Mouse (Mus musculus) spleen, postnatal 10 days (tissue): Measurements from ENCODE around the gene Pou2f2.
"Not testable (repeated sequence)": the region's sequence is repeated elsewhere in the genome, so short reads cannot be mapped to it uniquely, and the experiment has no call there.

Source experiments
- DNase-seq, 2 experiments: peaks; one replicate each; pipeline ENCODE4 v3.0.0; 2021 to 2022; ENCODE audit warnings: low spot score in 2 of 2

Pou2f2 gene

DNA sequence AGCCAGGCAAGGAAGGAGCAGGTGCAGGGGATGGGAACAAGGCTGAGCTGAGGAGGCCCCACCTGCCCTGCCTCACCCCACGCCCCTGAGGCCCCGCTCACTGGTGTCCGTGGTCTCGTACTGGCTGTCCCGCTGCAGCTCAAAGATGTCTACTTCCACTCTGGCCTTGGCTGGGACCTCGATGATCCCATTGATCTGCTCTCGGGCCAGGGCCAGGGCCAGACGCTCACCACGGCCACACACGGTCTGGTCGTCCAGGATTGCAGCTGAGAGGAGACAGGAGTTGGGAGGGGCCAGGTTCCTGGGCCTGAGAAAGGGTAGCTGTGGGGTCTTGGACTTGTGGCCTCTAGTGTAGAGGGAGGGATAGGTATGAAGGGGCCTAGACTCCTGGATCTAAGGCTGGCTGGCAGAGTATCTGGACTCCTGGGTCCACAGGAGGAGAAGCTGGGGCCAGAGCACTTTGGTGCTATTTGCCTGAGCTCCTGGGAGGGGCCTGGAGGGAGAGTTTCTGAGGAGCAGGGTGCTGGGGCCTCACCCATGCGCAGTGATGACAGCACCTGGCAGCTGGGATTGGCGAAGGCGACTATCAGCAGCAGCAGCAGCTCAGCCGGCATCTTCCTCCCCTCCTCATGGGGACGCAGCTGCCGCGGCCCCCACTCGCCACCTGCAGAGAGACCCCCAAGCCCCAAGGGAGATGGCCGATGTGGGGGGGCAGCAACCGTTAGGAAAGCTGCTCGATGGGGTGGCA, 111.4 kb downstream of the Pou2f2 start:
- no peak for DNase-seq

DNA sequence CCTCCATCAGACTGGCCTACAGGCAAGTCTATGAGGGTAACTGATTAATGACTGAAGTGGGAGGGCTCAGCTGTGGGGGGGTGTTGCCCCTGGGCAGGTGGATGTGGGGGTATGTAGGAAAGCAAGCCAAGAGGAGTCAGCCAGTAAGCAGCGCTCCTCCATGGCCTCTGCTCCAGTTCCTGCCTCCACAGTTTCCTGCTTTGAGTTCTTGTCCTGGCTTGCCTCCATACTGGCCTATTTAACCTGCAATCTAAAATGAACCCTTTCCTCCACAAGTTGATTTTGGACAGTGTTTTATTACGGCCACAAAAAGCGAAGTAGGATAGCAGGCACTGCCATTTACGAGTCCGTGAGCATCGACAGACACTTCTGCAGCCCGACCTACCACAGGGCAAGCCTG, 112.2 kb downstream of the Pou2f2 start:
- no peak for DNase-seq

DNA sequence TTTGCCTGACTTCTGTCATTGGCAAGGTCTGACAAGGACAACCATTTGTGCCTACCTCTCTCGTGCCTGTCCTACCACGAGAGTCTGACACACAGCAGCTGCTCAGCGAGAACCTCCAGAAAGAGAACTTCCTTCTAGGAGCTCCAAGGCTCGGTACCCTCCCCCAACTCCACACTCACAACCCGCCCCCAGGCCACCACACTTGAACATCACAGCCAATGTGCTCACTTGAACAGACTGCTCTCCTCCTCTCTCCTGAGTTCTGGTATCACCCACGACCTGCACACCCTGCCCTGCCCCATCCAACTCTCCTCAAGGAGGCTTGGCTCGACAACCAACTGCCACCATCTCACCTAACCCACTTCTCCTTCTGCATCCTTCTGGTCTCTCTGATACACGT, 115.6 kb downstream of the Pou2f2 start:
- no peak for DNase-seq

DNA sequence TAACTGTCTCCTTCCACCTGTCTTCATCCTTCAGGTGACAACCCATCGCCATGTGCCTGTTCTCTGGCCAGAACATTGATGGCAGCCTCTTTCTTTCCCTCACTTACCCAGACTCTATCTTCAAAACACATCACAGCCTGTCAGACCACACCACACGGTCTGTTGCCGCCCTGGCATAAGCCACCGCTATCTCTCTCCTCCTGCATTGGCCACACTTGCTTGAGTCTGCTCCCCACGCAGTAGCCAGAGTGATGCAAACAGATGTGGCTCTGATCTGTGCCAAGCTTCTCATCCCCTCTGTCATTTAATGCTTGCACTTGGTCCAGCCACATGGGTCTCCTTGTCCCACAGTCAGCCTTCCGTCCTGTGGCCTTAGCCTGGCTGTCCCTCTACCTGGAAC, 116.2 kb downstream of the Pou2f2 start:
- no peak for DNase-seq

GRCm38 (mm10) chr7:25058836-25059235, 120.7 kb downstream of the Pou2f2 start:
- no peak for DNase-seq

DNA sequence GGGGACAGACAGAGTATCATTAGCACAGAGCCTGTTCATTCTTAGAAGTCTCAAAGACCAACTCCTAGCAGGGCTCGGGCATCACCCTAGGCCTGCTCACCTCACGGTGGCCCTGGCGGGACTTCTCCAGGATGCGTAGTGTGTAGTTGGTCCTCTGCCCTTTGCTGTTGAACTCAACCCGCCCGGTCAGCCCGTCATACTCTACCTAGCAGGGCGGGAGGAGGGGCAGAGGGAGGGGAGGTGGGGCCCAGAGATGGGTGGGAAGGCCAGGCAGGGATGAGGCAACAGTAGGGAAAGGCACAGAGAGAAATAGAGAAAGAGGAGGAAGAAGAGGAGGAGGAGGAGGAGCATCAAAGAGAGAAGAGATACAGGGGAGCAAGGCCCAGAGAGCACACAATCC, 121.1 kb downstream of the Pou2f2 start:
- DNase-seq = no peak

GRCm38 (mm10) chr7:25057888-25058287, 121.6 kb downstream of the Pou2f2 start:
- DNase-seq = no peak

DNA sequence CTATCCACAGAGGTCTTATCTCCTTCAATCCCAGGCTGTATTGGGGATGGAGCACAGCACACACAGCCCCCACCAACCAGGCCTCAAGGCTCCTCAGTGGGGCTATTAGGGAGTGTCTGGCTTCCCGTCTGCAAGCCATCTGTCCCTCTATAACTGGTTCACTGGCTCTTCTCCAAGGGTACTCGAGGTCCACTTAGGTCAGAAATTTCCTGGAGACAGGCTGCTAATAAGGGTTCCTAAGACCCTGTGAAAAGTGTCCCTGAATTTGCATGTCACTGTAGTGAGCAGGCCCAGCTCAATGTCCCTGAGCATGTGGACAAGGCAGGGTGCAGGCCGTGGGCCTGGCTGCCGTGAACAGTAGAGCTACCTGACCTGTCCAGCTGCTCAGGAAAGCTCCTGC, 122.6 kb downstream of the Pou2f2 start:
- DNase-seq = no peak

DNA sequence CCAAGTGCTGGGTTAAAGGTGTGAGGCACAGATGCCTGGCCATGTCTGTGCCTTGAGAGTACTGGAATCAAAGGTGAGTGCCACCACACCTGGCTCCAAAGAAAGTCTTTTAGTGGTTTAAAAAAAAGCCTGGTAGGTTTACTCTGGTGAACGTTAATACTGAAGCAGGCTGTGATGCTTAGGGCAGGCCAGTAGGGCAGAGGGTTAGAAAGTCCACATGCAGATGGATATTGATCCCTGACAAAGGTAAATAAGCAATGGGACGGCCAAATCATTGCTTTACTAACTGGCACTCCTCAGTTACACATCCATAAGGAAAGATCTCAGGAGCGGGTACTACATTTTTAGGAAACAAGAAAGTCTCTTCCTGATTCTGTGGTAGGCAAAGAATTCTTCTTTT, 126.9 kb downstream of the Pou2f2 start:
- DNase-seq = no peak

DNA sequence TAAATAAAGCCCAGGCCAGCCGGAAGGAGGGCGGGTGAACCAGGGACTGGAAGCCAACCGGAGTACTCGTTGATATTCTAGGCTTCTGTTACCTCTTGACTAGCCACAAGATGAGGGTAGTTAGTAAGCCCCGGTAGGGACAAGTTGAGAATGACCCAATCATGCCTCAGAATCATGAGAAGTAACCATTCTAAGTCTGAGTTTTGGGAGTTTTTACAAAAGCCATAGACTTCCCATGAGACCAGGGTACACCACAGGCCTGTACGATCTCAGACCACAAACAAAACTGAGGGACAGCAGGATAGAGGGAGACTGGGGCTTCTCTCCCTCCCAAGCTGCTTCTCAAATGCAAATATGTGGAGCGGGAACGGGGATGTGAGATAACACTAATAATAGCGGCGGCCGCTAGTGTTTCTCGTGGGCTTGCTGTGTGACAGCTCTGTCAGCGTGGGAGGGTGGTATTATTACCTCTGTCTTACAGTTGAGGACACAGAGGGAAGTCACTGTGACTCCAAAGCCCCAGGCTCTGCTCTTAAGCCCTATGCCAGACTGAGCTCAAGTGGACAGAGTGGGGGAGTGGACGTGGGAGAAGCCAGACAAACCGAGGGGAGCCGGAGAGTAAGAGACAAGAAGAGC, 130.1 kb downstream of the Pou2f2 start:
- DNase-seq = no peak

DNA sequence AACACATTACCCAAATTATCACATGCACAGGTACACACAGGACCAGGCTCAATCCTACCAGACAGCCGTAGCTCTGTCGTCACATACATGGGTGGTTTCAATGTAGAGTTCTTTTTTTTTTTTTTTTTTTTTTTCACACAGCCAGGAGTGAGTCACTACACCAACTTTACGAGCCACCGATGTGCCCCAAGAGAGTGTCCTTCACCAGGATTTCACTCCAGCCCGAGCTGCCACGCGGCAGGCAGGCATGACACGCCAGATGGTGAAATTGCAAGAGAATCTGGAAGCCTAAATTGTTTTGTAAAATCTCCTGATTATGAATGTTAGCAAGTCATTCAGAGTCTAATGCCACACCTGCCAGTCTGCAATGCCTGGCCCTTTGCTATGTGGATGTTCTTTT, 132.2 kb downstream of the Pou2f2 start:
- no peak for DNase-seq

DNA sequence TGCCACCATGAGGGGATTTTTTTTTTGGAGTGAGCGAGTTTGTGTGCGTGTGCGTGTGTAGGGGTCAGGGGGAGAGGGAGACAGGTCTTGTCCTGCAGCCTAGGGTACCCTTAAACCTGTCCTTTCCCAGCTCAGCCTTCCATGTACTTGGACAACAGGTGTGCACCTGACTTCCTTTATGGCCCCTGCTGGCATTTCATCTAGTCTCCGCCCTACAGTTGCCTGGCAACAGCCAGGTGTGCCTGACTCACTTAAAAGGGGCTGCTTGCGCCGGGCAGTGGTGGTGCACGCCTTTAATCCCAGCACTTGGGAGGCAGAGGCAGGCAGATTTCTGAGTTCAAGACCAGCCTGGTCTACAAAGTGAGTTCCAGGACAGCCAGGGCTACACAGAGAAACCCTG, 134.9 kb downstream of the Pou2f2 start:
- not testable (repeated sequence) for DNase-seq

DNA sequence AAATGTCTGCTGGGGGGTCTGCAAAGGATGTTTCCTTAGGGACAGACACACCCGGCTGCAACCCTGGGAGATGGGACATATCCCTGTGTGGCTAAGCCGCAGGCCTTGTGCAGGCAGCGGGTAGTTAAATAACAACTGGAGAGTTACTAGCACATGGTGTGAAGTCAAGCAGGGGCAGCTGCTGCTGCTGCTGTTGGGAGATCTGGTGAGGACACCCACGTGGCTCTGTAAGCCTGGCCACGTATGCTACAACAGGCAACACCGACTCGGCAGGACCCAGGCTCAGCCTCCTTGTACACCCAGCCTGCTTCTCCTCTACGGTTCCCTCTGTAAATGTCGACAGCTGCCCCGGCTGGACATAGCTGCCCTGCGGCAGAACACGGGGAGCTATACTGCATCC, 137.6 kb downstream of the Pou2f2 start:
- DNase-seq = no peak
